Mouse (Mus musculus): ENCODE measurements at regions not wholly inside any gene's neighbourhood (a gene's known extent, or its start where the extent isn't known, plus 50 kb on each side); places are given as distances from the start of the nearest gene placed in this dataset.

GRCm38 (mm10) chr3:58057064-58057396 lies 209.2 kb upstream of the Pfn2 start:
- no peak for TF ChIP-seq CTCF (IDR thresholded peaks at IDR 0.05)
- no peak for TF ChIP-seq POLR2A (IDR thresholded peaks at IDR 0.05; ENCODE audit: insufficient read depth, low read depth, low read length)
- TF ChIP-seq EP300 (IDR thresholded peaks at IDR 0.05; ENCODE audit: insufficient read depth, low read depth, low read length): no peak
